Mouse (Mus musculus): ENCODE measurements around the gene Fbln1. TPM values are rescaled to one million over a fixed set of nuclear protein-coding genes. Genes with fewer than 3 reads are reported as not detected.

Gene Fbln1
- polyA plus RNA-seq, 1 experiment: 32.4 TPM

DNA sequence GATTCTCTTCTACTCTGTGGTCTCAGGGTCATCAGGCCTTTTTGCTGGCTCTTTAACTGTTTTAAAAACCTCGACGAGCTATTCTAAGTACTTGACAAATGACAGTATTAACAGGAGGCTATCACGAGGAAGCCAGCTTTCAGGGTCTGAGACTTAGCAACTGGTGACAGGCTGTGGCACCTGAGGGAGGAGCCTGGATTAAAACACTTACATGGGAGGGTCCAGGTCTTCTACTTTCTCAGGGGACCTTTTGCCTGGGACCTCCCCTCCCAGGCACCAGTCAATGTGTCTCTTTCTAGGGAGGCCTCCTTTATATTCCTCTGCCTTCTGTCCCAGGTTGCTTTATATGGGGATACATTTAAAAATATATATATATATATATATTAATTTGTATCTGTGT, 128.5 kb downstream of the Fbln1 start:
- H3K36me3 ChIP-seq (ENCODE audit: control insufficient read depth, insufficient read depth): no peaks in the 10 kb centered on the region
- H3K4me3 ChIP-seq (ENCODE audit: insufficient read depth, poor library complexity, severe bottlenecking): no peak overlapping the region
- no peaks in the 10 kb centered on the region for H3K27me3 ChIP-seq (ENCODE audit: control insufficient read depth, insufficient read depth, insufficient read length)
- TF ChIP-seq USF1 (IDR thresholded peaks at IDR 0.05; ENCODE audit: low read depth) (no peak), MYOG (IDR thresholded peaks at IDR 0.05; ENCODE audit: control insufficient read depth, extremely low read depth, insufficient read length) (no peak), MYOD1 (IDR thresholded peaks at IDR 0.05; ENCODE audit: control insufficient read depth, insufficient read length, low read depth) (no peak), CTCF (IDR thresholded peaks at IDR 0.05; ENCODE audit: control insufficient read depth, insufficient read depth, insufficient read length) (no peak), MAX (IDR thresholded peaks at IDR 0.05) (no peak), FOSL1 (IDR thresholded peaks at IDR 0.05; ENCODE audit: insufficient read depth, low read length, poor library complexity, severe bottlenecking) (no peak), CEBPB (IDR thresholded peaks at IDR 0.05; ENCODE audit: low read depth) (no peak)
- peaks cover 31% of the 10 kb centered on the region for H3K79me2 ChIP-seq (ENCODE audit: control insufficient read depth, insufficient read depth)
- no peak overlapping the region for H3ac ChIP-seq (ENCODE audit: control insufficient read depth, insufficient read length, low read depth)
- peaks cover 25% of the 10 kb centered on the region for H3K79me3 ChIP-seq (ENCODE audit: low read depth)

DNA sequence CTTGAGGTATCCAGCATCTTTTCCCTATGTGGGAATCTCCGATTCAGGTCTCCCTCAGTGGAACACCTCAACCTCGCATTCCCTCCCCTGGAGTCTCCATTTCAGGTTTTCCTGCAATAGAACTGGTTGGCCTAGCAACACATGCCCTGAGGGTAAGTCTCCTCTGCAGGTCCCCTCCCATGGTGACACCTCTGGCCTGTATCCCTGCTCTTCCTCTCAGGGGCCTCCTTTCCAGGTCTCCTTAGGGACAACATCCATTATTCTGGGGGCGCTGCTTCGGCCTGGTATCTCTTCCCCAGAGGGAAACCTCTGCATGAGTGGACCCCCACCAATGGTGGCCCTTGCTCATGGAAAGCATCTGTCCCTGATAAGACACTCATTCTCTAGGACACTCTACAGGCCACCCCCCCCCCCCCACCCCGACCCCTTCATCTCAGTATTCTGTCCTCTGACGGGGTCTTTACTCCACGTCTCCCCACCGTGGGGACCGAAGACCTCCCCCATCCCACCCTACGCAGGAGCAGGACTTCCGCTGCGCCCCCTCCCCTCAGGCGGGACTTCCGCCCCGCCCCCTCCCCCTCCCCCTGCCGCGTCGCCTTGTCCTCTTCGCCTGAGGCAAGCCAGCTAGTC, 130.0 kb downstream of the Fbln1 start, which contains the start of gene Atxn10:
TSS of gene Atxn10 (plus strand) at position 575 of the 630 bp plus-strand sequence.
- Histone ChIP-seq H3K36me3 (ENCODE audit: control insufficient read depth, insufficient read depth) (no peaks in the 10 kb centered on the region), H3ac (ENCODE audit: control insufficient read depth, insufficient read length, low read depth) (peak within 1 kb of the TSS; percentile 83), H3K79me2 (ENCODE audit: control insufficient read depth, insufficient read depth) (peaks cover 46% of the 10 kb centered on the region), H3K27me3 (ENCODE audit: control insufficient read depth, insufficient read depth, insufficient read length) (no peaks in the 10 kb centered on the region), H3K4me3 (ENCODE audit: insufficient read depth, poor library complexity, severe bottlenecking) (peak within 1 kb of the TSS; percentile 93), H3K79me3 (ENCODE audit: low read depth) (peaks cover 41% of the 10 kb centered on the region)
- TF ChIP-seq MYOD1 (IDR thresholded peaks at IDR 0.05; ENCODE audit: control insufficient read depth, insufficient read length, low read depth) (no peak), FOSL1 (IDR thresholded peaks at IDR 0.05; ENCODE audit: insufficient read depth, low read length, poor library complexity, severe bottlenecking) (no peak), MYOG (IDR thresholded peaks at IDR 0.05; ENCODE audit: control insufficient read depth, extremely low read depth, insufficient read length) (no peak), CTCF (IDR thresholded peaks at IDR 0.05; ENCODE audit: control insufficient read depth, insufficient read depth, insufficient read length) (no peak), MAX (IDR thresholded peaks at IDR 0.05) (no peak), CEBPB (IDR thresholded peaks at IDR 0.05; ENCODE audit: low read depth) (no peak), USF1 (IDR thresholded peaks at IDR 0.05; ENCODE audit: low read depth) (no peak)

Other genes with a start within 250 kb of the Fbln1 start
- 30.4 TPM for gene 5031439G07Rik, start 217.4 kb upstream of the Fbln1 start, polyA plus RNA-seq (2012; fragmentation: generic; extraction: Trizol)
- not detected for gene Upk3a, start 188.8 kb upstream of the Fbln1 start, polyA plus RNA-seq (2012; fragmentation: generic; extraction: Trizol)
- 24.5 TPM for gene Fam118a, start 177.0 kb upstream of the Fbln1 start, polyA plus RNA-seq (2012; fragmentation: generic; extraction: Trizol)
- 0.01 TPM for gene Smc1b, start 74.0 kb upstream of the Fbln1 start, polyA plus RNA-seq (2012; fragmentation: generic; extraction: Trizol)
- gene Ribc2, start 73.9 kb upstream of the Fbln1 start, polyA plus RNA-seq (2012; fragmentation: generic; extraction: Trizol): not detected
- gene Atxn10, start 130.3 kb downstream of the Fbln1 start, polyA plus RNA-seq (2012; fragmentation: generic; extraction: Trizol): 149 TPM